Mouse (Mus musculus) spleen, postnatal 0 days (tissue): Measurements from ENCODE around the gene Tmem254b. TPM values are rescaled to one million over a fixed set of nuclear protein-coding genes. Genes with fewer than 3 reads are reported as not detected.

Experiments
- polyA plus RNA-seq: library from polyadenylated mRNA; unstranded; fragments of >200 nt; fragmentation: Nextera tagmentation; extraction: Ambion mirVana; gene quantifications from 2 replicates; pipeline ENCODE4 v1.2.1, GENCODE M21; 2015

Gene Tmem254b
- 5.1 and 5.3 TPM in 2 replicates for polyA plus RNA-seq

DNA sequence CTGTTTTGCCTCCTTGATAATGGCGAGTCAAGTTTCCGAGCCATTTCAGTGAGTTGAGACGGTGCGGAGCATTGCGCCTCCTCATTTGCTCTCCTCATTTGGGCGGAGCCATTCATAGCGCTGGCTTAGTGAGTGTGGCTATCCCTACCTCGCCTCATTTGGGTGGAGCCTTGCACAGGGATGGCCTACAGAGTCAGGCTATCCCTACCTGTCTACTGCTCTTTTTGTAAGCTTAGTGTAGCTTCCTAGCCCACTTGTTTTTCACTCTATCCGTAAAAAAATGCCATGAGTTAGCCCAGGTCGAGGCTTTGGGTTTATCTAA lies at the start of gene Tmem254b:
Tmem254b (minus strand) TSS at position 116 of the 322 bp plus-strand sequence.

DNA sequence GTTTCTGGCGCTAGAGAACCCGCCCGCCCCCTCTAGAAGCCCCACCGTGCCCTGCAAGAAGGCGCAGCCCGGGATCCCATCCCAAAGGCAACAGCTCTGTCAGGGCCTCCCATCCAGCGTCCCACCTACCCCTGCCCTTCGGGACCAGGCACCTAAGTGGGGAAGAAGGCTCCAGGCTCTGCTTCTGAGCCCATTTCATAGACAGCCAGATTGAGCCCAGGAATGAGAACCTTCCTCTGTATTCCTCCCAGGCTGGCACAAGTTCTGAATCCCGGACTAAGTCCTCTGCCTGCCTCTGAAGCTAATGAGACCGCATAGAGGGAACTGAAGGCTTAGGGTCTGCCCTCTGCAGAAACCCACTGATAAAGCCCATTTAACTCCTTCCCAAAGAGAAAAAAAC lies 24.5 kb downstream of the Tmem254b start, which contains the start of gene Plac9b:
Plac9b (minus strand) TSS at position 101 of the 400 bp plus-strand sequence.

Other genes with a start within 250 kb of the Tmem254b start
- gene Duxbl1, start 228.5 kb downstream of the Tmem254b start, polyA plus RNA-seq: not detected in 2 replicates
- gene Gm9780, start 164.3 kb downstream of the Tmem254b start, polyA plus RNA-seq: 24.9 and 40.9 TPM in 2 replicates
- 11.7 and 17.3 TPM in 2 replicates for gene Tmem254c, start 139.7 kb downstream of the Tmem254b start, polyA plus RNA-seq
- gene Cphx2, start 125.5 kb downstream of the Tmem254b start, polyA plus RNA-seq: not detected in 2 replicates
- not detected in 2 replicates for gene Cphx3, start 124.7 kb downstream of the Tmem254b start, polyA plus RNA-seq
- 0.28 TPM in 1 of 2 replicates, not detected in the other for gene Duxbl2, start 88.7 kb downstream of the Tmem254b start, polyA plus RNA-seq
- 27.1 and 30.9 TPM in 2 replicates for gene Plac9b, start 24.6 kb downstream of the Tmem254b start, polyA plus RNA-seq
- 0.46 TPM in 1 of 2 replicates, not detected in the other for gene Duxbl3, start 50.9 kb upstream of the Tmem254b start, polyA plus RNA-seq